Mouse (Mus musculus): ENCODE measurements around the gene Slc35g3.

DNA sequence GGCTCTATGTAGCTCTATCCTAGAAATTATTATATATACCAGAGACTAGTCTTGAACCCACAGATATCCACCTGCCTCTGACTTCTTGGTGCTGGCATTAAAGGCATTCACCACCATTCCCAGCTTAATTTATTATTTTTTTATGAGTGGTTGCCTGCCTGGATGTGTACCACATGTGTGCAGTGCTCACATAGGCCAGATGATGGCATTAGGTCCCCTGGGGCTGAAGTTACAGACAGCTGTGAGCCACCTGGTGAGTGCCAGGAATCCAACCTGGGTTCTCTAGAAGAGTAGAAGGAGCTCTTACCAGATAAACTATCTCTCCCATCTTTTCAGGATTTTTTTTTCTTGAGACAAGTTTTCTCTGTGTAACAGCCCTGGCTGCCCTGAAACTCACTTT is 48.5 kb upstream of the Slc35g3 start:
- TF ChIP-seq CTCF (IDR thresholded peaks at IDR 0.05; ENCODE audit: control insufficient read depth, insufficient read depth, insufficient replicate concordance, low read depth, low read length) (no peak), POLR2A (IDR thresholded peaks at IDR 0.05; ENCODE audit: control insufficient read depth, low read depth, low read length) (no peak)

Measured in testis, adult 2 months (tissue).